Mouse (Mus musculus): ENCODE results near the gene Ryk. TPM values are rescaled to one million over a fixed set of nuclear protein-coding genes. Genes with fewer than 3 reads are reported as not detected.
A peak's percentile ranks its signal among the peaks of the same experiment; 100 is the strongest.

Gene Ryk
- total RNA-seq (2021), result 10 to 100 TPM; 63.2 to 64.9 TPM
- long read RNA-seq, experiment 1, transcript Ryk-201 (15 exons, 2,852 nt), result minor isoform, 11 of 46 reads
- long read RNA-seq, experiment 1, transcript Ryk-203 (15 exons, 2,505 nt), result major isoform, 30 of 46 reads
- long read RNA-seq, experiment 1, partial matches to known transcripts, result 4 of 46 reads
- long read RNA-seq, experiment 1, other reads (novel, unspliced or antisense), result 1 of 46 reads
- long read RNA-seq, experiment 2, transcript Ryk-203 (15 exons, 2,505 nt), result major isoform, 49 of 91 reads
- long read RNA-seq, experiment 2, transcript Ryk-201 (15 exons, 2,852 nt), result minor isoform, 27 of 91 reads
- long read RNA-seq, experiment 2, partial matches to known transcripts, result 11 of 91 reads
- long read RNA-seq, experiment 2, other reads (novel, unspliced or antisense), result 4 of 91 reads

GRCm38 (mm10) chr9:102834742-102835591, at the start of gene Ryk:
Ryk (plus strand) TSS chr9:102834917.
- peak; percentile 47 to 57 for DNase-seq (ENCODE audit: low spot score in 2 of 2)

- no peak for DNase-seq (ENCODE audit: low spot score in 2 of 2)
These were observed 45.2 kb upstream of the Ryk start for GRCm38 (mm10) chr9:102789491-102789890.

GRCm38 (mm10) chr9:102791845-102792244, 42.9 kb upstream of the Ryk start:
- no peak for DNase-seq (ENCODE audit: low spot score in 2 of 2)

GRCm38 (mm10) chr9:102792836-102793235, 41.9 kb upstream of the Ryk start:
- DNase-seq (ENCODE audit: low spot score in 2 of 2), result no peak

GRCm38 (mm10) chr9:102793286-102793809, 41.4 kb upstream of the Ryk start:
- DNase-seq (ENCODE audit: low spot score in 2 of 2), result no peak

- DNase-seq (ENCODE audit: low spot score in 2 of 2), result no peak
These were observed 36.3 kb upstream of the Ryk start for GRCm38 (mm10) chr9:102798406-102798805.

GRCm38 (mm10) chr9:102806056-102806573, 28.6 kb upstream of the Ryk start:
- DNase-seq (ENCODE audit: low spot score in 2 of 2), result no peak

GRCm38 (mm10) chr9:102811192-102811591, 23.5 kb upstream of the Ryk start:
- DNase-seq (ENCODE audit: low spot score in 2 of 2), result no peak

GRCm38 (mm10) chr9:102818228-102818627, 16.5 kb upstream of the Ryk start:
- DNase-seq (ENCODE audit: low spot score in 2 of 2), result no peak

- DNase-seq (ENCODE audit: low spot score in 2 of 2), result no peak
These were observed 6.1 kb upstream of the Ryk start for GRCm38 (mm10) chr9:102828604-102829003.

- DNase-seq (ENCODE audit: low spot score in 2 of 2), result no peak
These were observed 3.2 kb upstream of the Ryk start for GRCm38 (mm10) chr9:102831541-102831940.

GRCm38 (mm10) chr9:102834414-102834741, 339 bp upstream of the Ryk start:
- DNase-seq (ENCODE audit: low spot score in 2 of 2), result no peak

- no peak for DNase-seq (ENCODE audit: low spot score in 2 of 2)
These were observed 1.6 kb downstream of the Ryk start for GRCm38 (mm10) chr9:102836279-102836678.

GRCm38 (mm10) chr9:102840792-102841778, 6.4 kb downstream of the Ryk start:
- DNase-seq (ENCODE audit: low spot score in 2 of 2), result no peak

GRCm38 (mm10) chr9:102841832-102842231, 7.1 kb downstream of the Ryk start:
- DNase-seq (ENCODE audit: low spot score in 2 of 2), result no peak

GRCm38 (mm10) chr9:102842498-102842897, 7.8 kb downstream of the Ryk start:
- DNase-seq (ENCODE audit: low spot score in 2 of 2), result no peak

GRCm38 (mm10) chr9:102843577-102843976, 8.9 kb downstream of the Ryk start:
- DNase-seq (ENCODE audit: low spot score in 2 of 2), result no peak

GRCm38 (mm10) chr9:102845851-102846250, 11.1 kb downstream of the Ryk start:
- DNase-seq (ENCODE audit: low spot score in 2 of 2), result no peak

GRCm38 (mm10) chr9:102846348-102846747, 11.6 kb downstream of the Ryk start:
- no peak for DNase-seq (ENCODE audit: low spot score in 2 of 2)
